Mouse (Mus musculus) layer of hippocampus, postnatal 10 days (tissue): ENCODE data around the gene Mapk1. TPM values are rescaled to one million over a fixed set of nuclear protein-coding genes. Genes with fewer than 3 reads are reported as not detected.

Experiments
- DNase-seq, 2 experiments: peaks; one replicate each; pipeline ENCODE4 v3.0.0; 2021; ENCODE audit warnings: low spot score in 2 of 2
- total RNA-seq, 2 experiments: library from RNA; stranded (reverse); gene quantifications; 2 replicates each; pipeline ENCODE4 v1.2.3; 2021

The Mapk1 gene
- total RNA-seq, 2 experiments from 2014 or later, result 341 to 366 TPM

DNA sequence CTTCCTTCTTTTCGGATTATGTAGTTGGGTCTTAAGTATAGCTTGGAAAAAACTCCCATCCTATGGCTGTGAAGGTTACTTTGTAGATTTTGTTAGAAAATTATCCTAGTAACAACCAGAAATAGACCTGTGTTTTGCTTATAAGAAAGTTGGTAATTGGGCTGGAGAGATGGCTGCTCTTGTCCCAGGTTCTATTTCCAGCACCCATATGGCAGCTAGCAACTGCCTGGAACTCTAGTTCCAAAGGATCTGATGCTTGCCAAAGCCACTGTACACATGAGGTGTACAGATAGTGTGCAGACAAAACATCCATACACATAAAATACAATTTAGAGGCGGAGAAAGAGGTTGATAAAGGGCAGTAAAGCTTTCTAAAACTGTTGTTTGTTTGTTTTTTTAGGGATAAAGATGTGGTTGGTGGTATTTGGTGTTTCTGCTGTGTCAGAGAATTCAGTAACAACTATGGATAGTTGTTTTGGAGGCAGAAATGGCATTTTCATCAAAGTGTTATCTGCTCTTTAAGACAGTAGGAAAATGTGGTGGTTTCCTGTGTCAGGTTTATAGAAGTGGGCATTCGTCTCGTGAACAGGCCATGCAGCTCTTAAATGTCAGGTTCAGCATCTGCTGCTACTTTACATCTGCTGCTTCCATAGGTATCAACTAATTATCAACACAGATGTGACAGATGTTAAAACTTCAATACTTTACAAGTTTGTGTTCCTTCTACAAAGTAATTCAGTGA is 32.1 kb downstream of the Mapk1 start:
- DNase-seq, result no peak

DNA sequence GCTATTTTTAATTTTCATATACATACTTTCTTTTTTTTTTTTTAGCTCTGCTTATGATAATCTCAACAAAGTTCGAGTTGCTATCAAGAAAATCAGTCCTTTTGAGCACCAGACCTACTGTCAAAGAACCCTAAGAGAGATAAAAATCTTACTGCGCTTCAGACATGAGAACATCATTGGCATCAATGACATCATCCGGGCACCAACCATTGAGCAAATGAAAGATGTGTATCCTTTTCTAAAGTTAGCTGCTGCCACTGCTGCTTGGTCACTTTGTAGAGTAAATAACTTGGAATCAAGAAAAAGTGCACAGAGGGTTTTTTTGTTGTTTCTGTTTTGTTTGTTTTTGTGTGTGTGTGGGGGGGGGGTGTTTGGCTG is 32.7 kb downstream of the Mapk1 start:
- no peak for DNase-seq

DNA sequence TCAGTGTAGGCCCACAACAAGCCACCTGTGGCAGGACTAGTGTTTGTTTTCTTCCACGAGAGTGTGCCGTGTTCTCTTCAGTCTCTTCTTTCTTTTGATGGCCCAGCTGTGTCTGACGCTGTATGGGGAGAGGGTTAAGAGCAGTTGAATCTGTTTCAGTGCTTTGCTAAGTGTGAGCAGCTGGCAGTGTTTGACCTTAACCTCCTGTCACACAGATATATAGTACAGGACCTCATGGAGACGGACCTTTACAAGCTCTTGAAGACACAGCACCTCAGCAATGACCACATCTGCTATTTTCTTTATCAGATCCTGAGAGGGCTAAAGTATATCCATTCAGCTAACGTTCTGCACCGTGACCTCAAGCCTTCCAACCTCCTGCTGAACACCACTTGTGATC is 34.9 kb downstream of the Mapk1 start:
- no peak for DNase-seq

DNA sequence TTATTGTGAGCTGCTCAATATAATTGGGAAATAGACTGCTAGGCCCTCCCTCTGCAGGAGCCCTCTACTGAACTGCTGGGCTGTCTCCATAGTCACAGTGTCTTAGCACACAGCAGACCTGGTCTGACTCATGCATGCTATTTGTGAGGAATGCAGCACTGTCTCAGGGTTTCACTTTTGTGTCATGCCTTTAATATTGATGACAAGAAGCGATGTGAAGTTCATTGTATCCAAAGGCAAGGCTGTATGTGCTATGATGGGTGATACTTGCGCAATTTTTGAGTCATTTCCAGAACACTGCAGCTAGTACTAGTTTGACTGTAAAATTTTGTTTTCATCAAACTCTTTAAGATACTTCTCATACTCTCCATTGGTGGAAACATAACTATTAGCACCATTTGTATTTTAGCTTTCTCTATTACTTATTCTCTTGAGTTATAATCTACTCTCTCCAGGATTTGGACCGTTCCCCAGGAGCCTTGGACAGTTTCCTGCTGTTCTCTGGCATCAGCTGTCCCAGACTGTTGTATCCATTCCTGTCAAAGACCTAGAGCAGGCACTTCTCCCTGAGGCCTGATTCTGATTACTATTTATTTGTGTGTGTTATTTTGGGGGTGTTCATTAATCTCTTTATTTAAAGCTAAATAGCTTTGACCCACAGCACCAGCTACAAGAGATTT is 41.4 kb downstream of the Mapk1 start:
- peak; percentile 39 to 45 for DNase-seq

DNA sequence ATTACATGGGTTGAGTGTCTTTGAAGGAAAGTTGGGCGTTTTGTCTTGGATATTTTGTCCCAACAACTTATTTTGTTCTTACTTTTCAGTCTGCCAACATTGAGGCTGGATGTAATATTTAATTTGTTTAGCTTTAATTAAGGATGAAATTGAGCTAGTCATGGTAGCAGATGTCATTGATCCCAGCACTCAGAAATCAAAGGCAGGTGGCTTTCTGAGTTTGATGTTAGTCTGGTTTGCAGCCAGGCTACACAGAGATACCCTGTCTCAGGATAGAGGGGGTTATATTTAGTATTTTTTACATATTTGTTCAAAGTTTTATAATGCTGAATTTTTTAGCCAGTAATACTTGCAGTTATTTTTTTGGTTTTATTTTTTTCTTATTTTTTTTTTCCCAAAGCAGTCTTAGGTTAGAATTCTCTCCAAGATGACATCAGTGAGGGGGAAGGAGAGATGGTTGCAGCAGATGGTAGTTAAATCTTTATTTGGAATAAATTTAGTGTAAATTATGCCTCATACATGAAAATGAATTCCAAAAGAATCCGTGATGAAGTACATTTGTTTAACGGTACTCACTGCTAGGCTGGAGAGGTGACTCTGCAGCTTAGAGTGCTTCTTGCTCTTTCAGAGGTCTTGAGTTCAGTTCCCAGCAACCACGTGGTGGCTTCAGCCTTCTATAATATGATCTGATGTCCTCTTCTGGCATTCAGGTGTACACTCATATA is 47.0 kb downstream of the Mapk1 start:
- no peak for DNase-seq

DNA sequence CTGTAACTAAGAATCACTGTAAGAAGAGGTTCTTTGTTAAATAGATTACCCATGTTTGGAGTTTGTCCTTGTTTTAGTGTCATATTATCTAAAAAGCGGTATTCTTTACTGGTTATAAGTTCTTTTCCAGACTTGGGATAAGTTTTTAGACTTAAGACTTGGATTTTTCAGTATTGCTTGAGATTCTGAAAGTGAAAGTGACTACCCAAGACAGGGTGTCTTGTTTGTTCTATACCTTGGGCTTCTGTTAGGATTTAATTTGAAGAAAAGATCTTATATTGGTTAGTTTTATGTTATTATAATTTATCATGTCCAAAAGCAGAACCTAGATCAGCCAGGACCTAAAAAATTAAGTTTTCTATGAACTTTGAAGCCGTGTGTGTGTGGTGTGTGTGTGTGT is 50.6 kb downstream of the Mapk1 start:
- no peak for DNase-seq

DNA sequence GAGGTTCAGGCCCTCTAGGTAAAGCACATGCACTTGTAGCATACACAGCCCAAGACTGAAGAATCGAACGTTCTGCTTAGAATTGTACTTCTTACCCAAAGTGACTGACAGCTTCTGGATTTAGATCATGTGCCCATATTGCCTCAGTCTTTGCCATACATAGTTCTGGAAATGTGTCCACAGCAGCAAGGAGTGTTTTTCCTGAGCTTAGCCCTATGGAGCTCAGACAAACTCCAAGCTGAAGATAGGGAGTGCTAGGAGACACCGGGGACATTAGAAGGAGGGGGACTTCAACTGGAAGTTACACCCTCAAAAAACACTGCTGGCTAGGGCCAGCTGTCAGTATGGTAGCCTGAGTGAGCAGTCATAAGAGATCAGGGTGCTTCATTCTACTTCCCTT is 57.5 kb downstream of the Mapk1 start:
- DNase-seq, result no peak

DNA sequence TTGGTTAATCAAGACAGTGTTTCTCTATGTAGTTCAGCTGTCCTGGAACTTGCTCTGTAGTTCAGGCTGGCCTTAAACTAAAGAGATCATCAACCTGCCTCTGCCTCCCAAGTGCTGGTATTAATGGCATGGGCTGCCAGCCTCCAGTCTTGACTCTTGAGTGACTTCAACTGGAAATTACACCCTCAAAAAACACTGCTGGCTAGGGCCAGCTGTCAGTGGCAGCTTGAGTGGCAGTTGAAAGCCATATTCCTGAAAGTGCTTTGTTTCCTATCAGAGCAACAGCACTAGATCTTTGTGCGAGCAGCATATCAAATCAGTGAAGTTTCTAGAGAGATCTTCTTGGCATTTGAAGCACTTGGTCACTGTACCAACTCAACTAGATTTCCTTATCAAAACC is 58.2 kb downstream of the Mapk1 start:
- DNase-seq, result no peak

DNA sequence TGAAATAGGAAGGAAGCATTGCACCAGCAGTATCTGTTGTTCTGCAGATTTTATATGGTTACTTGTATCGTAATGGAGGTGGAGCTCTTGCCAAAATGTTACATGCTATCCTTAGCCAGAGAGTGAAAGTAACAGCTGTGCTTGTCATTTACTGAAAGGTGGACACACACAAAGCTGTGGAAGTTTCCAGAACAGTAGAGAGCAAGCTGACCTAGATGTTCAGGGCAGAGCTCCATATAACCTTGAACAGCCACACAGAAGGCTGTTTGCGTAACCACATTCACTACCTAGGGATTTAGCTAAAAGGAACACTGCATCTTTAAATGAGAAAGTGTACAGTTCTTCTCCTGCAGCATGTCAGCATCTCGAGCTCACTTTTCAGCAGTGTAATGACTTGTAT is 61.1 kb downstream of the Mapk1 start:
- no peak for DNase-seq

DNA sequence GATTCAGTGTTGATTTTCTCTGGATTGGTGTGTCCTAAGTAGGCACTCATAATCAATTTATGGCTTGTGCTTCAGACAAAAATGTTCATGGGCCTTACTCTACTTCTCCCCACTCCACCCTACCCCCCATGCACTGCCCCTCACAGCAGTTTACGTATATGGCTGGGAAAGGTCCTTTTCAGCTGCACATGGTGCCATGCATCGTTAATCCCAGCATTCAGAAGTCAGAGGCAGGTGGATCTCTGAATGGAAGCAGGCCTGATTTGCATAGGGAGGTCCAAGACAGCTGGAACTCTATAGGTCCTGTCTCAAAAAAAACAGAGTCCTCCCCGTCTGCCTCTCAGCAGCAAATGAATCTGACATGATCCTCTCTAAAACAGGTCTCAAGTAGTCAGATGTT is 62.1 kb downstream of the Mapk1 start:
- DNase-seq, result no peak

DNA sequence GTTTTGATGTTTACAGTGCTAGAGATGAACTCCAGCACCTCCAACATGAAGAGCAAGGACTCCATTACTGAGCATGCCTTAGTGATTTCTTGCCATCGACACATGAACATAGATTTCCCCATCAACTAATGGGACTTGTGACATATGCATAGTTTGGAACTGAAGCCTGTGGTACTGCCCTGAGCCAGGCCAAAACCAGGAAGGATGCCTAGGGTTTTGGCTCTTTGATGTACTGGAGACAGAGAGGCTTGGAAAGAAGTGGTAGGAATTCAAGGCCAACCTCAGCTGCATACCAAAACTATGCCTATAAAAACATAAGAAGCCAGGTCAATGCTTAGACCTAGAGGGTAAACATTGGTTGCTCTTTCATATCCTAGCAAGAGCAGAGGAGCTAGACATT is 66.7 kb downstream of the Mapk1 start:
- DNase-seq, result no peak

DNA sequence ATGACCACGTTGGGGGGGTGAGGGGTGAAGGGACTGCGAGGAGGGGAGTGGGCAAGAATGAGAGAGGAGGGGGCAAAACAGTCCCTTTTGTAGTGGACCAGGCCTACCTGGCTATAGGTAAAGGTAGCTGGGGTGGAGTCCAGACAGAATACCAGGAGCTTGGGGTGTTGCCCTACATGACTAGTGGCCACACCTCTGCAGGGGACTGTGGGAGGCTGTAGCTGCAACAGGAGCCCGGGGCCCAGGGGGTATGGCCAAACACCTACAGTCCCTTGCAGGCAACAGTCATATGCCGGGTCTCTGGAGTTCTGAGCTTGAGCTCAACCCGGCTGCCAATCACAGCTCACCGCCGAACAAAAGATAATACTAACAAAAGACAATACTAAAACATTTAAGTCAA is 68.9 kb downstream of the Mapk1 start:
- DNase-seq, result no peak

DNA sequence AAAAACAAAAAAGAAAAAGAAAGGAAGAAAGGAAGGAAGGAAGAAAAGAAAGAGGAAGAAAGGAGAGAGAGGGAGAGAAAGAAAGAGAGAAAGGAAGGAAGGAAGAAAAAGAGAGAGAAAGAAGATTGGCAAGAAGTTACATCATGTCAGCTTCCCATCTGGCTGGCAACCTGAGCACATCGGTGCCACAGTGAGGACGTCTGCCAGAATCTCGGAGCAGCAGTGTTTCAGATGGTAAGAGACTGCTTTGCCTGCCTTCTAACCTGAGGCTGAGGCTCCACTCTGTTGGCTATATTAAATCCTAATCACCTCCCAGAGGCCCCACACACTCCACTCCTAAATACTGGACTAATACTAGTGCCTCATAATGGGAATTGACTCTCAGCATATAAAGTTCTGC is 70.7 kb downstream of the Mapk1 start:
- no peak for DNase-seq

DNA sequence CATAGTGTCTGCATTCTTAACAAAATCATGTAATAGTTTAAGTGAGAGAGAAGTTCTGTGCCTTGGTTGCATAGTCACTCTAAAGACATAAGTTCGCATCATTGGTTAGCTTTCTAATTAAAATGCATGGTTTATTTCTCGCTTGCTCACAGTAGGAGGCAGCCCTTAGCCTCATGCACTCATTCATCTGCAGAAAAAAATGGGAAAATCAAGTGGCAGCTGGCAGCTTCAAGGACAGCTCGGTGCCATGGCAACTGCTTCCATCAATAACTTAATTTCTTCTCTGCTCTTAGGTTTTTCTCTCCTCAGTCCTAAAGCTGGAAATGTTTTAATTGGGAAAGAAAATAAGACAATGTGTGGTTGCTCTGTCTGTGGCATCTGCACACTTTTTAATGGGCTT is 72.4 kb downstream of the Mapk1 start:
- DNase-seq, result no peak

DNA sequence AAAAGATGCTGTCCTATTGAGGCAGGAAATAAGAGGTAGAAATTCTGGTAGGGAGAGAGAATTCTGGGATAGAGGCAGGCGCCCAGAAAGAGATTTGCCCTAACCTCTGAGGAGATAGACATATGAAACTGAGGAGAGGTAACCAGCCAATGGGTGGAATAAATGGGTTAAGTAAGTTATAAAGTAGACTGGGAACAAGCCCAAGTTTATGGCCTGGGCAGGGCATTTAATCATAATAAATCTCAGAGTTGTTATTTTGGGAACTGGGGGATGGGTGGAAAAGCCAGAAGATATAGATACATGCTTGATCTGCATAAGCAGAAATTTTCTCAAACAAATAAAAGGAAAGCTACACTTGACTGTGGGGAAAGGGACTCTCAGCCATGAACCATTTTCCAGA is 79.2 kb downstream of the Mapk1 start:
- DNase-seq, result no peak

DNA sequence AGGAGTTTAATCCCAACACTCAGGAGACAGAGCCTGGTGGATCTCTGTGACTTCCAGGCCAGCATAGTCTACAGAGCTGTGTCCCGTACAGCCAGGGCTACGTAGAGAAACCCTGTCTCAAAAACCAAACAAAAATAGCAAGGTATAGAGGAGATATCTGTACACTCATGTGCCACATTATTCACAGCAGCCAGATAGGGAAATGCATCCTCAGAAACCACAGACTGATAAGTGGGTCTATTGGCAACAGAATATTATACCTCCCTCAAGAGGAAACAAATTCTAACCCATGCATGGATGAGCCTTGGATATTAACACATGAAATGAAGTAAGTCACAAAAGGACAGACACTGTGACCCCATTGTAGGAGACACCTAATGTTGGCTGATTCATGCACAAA is 84.4 kb downstream of the Mapk1 start:
- DNase-seq, result no peak

DNA sequence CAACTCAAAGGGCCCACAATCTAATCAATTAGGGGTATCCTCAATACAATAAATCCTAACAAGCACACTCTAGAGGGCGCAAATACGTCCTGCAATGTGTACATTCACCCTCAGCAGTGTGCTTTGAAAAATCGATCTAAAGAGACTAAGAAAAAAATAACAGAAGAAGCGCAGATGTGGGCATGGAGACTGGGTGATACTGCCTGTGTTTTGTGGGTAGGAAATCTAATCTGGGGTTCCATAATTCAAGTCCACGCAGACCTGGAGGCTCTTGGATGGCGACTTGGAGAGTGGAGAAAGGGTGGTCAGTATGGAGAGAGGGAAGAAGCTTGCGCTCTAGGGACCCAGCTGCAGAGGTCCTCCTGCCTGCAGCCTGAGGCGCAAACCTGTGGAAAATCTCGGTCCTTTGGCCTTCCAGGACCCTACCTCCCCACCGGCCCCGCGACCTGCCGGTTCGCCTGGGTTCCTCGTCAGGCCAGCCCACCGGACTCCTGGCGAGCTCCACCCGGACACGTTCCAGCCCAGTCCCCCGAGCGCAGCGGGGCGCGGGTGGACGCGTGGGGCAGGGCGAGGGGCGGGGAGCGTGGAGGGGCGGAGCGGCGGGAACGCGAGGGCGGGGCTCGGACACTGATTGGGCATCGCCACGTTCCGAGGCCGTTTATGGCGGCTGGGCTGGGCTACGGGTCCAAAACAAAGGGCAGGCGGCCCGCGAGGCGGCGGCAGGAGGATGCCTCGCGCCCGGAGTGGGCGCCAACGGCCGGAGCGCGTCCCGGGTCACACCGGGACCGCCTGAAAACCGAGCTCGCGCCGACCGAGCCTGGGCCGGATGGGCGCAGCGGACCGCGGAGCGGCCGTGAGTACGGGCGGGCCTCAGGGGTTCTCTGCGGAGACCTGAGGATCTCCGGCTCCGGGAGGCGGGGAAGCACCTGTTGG is 86.6 kb downstream of the Mapk1 start, which contains the start of gene Ypel1:
Ypel1 (plus strand) TSS at position 186 of the 933 bp plus-strand sequence.
- DNase-seq, result peak; percentile 80 to 90

DNA sequence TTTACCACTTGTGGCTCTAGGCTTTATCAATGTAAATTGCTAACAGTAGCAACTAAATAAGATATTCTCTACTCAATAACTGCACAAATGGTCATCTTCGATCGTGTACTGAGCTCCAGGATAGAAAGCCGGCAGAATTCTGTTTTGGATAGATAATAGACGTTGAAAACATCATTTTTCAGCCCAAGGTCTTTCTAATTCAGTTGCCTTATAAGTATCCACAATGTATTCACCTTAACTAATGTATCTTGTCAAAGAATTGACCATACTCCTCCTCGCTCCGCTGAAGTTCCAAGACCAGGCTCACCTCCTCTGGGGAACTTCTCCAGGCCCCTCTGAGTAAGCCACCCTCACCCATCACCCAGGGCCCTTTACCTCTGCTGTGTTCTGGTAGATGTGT is 87.5 kb downstream of the Mapk1 start:
- no peak for DNase-seq

DNA sequence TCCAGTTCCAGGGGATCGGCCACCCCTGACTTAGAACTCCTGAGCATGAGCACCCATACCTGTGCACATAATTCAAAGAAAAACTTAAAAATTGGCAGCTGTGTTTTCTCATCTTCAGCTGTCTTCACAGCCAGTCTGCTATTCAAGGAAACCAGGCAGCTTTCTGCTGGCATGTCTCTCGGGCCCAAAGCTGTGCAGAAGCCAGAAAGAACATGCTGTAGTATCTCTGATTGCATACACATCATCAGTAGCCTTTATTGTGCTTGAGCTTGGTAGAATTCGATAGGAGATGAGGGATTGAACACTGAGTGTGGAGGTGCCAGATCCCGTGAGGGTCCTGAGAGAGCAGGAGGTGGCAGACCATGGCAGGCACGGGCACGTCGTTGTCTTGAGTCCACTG is 89.8 kb downstream of the Mapk1 start:
- no peak for DNase-seq

DNA sequence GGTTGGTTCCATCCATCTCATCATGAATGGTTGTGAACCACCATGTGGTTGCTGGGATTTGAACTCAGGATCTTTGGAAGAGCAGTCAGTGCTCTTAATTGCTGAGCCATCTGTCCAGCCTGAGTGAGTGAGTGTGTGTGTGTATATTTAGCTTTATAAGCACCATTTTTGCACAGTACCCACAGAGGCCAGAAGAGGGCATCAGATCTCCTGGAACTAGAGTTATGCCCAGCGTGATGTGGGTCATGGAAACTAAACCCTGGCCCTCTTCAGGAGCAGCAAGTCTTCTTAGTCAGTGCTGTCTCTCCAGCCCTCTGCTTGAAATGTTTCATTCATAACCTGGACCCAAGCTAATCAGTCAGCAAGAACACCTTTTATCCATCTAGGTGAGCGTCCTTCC is 93.1 kb downstream of the Mapk1 start:
- DNase-seq, result no peak

DNA sequence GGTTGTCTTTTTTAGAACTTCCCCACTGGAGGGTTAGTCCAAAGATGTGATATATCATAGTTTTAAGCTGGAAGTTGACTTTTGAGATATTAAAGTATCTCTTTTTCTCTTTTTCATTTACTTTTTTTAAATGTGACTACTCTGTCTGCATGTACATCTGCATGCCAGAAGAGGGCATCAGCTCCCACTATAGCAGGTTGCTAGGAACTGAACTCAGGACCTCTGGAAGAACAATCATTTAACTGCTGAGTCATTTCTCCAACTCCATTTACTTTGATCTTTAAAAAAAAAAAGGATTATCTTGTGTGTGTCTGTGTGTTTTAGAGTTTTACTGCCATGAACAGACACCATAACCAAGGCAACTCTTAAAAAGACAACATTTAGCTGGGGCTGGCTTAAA is 93.7 kb downstream of the Mapk1 start:
- DNase-seq, result no peak
